Mouse (Mus musculus) limb, embryonic 11.5 days (tissue): Measurements from ENCODE around the gene Anp32a. TPM values are rescaled to one million over a fixed set of nuclear protein-coding genes. Genes with fewer than 3 reads are reported as not detected.

Source experiments
- ATAC-seq: fragments of 200-750 bp; cut with Nextera tagmentation; 2 replicates; pipeline ENCODE4 v1.8.0; 2017; ENCODE audit warnings: low read depth; ENCODE audit not compliant: insufficient number of reproducible peaks, low FRiP score, low TSS enrichment
- DNase-seq: peaks from one replicate; pipeline ENCODE4 v3.0.0-alpha.2; 2015; ENCODE audit warnings: low spot score
- H3K27ac ChIP-seq: fragments of 300-500 bp; sonication (generic); replicated peaks from 2 replicates; pipeline ENCODE4 v1.5.1; 2014; ENCODE audit warnings: low read depth, mild to moderate bottlenecking, low read length
- H3K27me3 ChIP-seq: fragments of 300-500 bp; sonication (generic); 2 replicates; pipeline ENCODE4 v1.6.1; 2014; ENCODE audit warnings: mild to moderate bottlenecking, low read length, mixed read lengths; ENCODE audit not compliant: control insufficient read depth, insufficient read depth
- H3K36me3 ChIP-seq: fragments of 300-500 bp; sonication (generic); 2 replicates; pipeline ENCODE4 v1.6.1; 2014; ENCODE audit warnings: mild to moderate bottlenecking, low read length, moderate library complexity, mixed read lengths; ENCODE audit not compliant: control insufficient read depth, insufficient read depth
- H3K4me1 ChIP-seq: fragments of 300-500 bp; sonication (generic); 2 replicates; pipeline ENCODE4 v1.6.1; 2014; ENCODE audit warnings: low read length, mixed read lengths; ENCODE audit not compliant: control insufficient read depth, insufficient read depth
- H3K4me2 ChIP-seq: fragments of 300-500 bp; sonication (generic); 2 replicates; pipeline ENCODE4 v1.6.1; 2014; ENCODE audit warnings: low read depth, mild to moderate bottlenecking, moderate library complexity; ENCODE audit not compliant: severe bottlenecking
- H3K4me3 ChIP-seq: fragments of 300-500 bp; sonication (generic); 2 replicates; pipeline ENCODE4 v1.5.1; 2014; ENCODE audit warnings: low read depth, low read length
- H3K9ac ChIP-seq: fragments of 300-500 bp; sonication (generic); 2 replicates; pipeline ENCODE4 v1.6.1; 2014; ENCODE audit warnings: mild to moderate bottlenecking, low read length
- H3K9me3 ChIP-seq: fragments of 300-500 bp; sonication (generic); 2 replicates; pipeline ENCODE4 v1.6.1; 2016; ENCODE audit warnings: low read length; ENCODE audit not compliant: control insufficient read depth
- WGBS: fragments of 180-500 bp; shearing (Covaris S2); extraction: QIAGEN DNeasy Blood & Tissue Kit; methylation state at CpG from one replicate; pipeline ENCODE4 v1.1.7; 2014; 5-methylcytosine and 5-hydroxymethylcytosine counted together
- polyA plus RNA-seq: library from polyadenylated mRNA; unstranded; fragments of >200 nt; fragmentation: Nextera tagmentation; extraction: Ambion mirVana; gene quantifications from 2 replicates; pipeline ENCODE4 v1.2.1, GENCODE M21; 2014

Anp32a gene
- polyA plus RNA-seq, 1 experiment from 2014 or later, result 223 TPM

DNA sequence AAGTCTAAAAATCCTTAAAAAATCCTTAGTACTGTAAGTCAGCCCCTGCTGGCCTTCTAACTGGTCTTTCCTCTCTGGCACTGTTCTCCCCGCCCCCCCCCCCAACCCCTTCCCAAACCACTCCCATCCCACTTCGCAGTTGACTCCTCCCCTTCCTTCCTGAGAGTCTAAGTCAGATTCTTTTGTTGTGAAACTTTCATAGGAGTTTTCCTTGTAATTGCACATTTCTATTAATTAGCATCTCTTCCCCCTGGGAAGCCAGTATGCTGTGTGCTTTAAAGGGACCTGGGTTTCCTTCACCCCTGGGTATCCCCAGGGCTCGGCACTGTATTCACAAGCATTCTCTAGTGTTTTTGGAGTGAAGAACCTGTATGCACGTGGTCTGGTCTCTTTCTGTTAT, 10.1 kb downstream of the Anp32a start:
- Histone ChIP-seq H3K9ac (no peak overlapping the region), H3K4me3 (no peak overlapping the region), H3K27ac (peak overlapping the region; percentile 10; the same call in 1 of the 2 replicates), H3K4me2 (no peak overlapping the region), H3K4me1 (peaks cover 27% of the 10 kb centered on the region), H3K9me3 (no peaks in the 10 kb centered on the region), H3K27me3 (no peaks in the 10 kb centered on the region), H3K36me3 (0 out of 2 replicates have a peak, but pooled peaks cover 2% of the 10 kb centered on the region)
- DNase-seq (no peak), ATAC-seq (no peak)
- 45% methylated on average over 4 of the region's 4 CpGs for WGBS

- no peak overlapping the region for H3K27ac ChIP-seq
- peaks cover 2% of the 10 kb centered on the region; the same call in 1 of the 2 replicates for H3K36me3 ChIP-seq
- ATAC-seq (no peak), DNase-seq (no peak)
- H3K9me3 ChIP-seq, result no peaks in the 10 kb centered on the region
- no peak overlapping the region for H3K9ac ChIP-seq
- peaks cover 25% of the 10 kb centered on the region for H3K4me1 ChIP-seq
- WGBS, result 78% methylated on average over 7 of the region's 7 CpGs
- H3K4me3 ChIP-seq, result no peak overlapping the region
- H3K27me3 ChIP-seq, result no peaks in the 10 kb centered on the region
- no peak overlapping the region for H3K4me2 ChIP-seq
These were observed 12.7 kb downstream of the Anp32a start for GRCm38 (mm10) chr9:62353784-62354183.

DNA sequence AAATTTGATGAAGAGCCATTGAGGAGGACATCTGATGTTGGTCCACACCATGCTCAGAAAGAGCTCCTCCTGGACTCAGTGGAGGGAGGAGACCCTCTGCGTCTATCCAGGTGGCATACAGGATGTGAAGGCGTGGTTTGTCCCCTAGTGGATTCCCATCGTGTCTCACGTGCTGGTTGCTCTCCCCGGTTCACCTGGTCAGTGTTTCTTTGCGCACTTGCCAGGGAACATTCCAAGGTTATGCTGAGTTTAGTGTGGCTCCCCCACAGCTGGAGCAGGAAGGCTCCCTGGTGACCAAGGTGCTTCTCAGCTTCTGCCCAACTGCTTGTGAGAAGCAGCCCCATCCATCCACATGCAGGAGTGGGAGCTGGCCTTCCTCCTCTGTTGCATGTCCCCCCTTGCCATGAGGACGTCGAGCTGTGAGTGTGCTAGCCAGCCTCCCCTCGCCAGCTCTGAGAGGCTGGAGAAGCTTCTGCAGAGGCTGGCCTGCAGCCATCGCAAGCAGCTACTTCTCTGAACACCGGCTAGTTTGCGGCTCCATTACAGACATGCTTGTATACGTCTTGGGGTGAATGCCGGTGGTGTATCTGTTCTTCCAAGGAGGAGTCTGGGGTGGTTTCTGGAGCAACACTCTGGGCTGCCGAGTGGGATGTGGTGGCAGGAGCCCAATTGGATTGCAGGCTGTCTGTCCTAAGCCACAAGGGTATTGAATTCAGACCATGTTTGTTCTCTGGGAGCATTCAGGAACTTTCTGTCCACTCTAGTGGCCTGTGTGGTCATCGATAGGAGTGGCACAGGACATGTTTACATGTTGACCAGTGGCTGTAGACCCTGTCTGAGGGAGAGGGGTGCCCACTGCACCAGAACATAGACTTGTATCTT, 14.0 kb downstream of the Anp32a start:
- Histone ChIP-seq H3K4me3 (no peak overlapping the region), H3K9ac (no peak overlapping the region), H3K27ac (no peak overlapping the region), H3K36me3 (peaks cover 2% of the 10 kb centered on the region; the same call in 1 of the 2 replicates), H3K4me2 (no peak overlapping the region), H3K27me3 (no peaks in the 10 kb centered on the region), H3K9me3 (no peaks in the 10 kb centered on the region), H3K4me1 (peaks cover 12% of the 10 kb centered on the region)
- no peak for DNase-seq
- WGBS, result 87% methylated on average over 16 of the region's 16 CpGs
- no peak for ATAC-seq

- Histone ChIP-seq H3K27me3 (no peaks in the 10 kb centered on the region), H3K9ac (no peak overlapping the region), H3K36me3 (peaks cover 2% of the 10 kb centered on the region; the same call in 1 of the 2 replicates), H3K4me2 (no peak overlapping the region), H3K9me3 (no peaks in the 10 kb centered on the region), H3K27ac (no peak overlapping the region), H3K4me3 (no peak overlapping the region), H3K4me1 (peaks cover 7% of the 10 kb centered on the region)
- ATAC-seq (no peak), DNase-seq (no peak)
- 90% methylated on average over 6 of the region's 6 CpGs for WGBS
These were observed 14.7 kb downstream of the Anp32a start for GRCm38 (mm10) chr9:62355763-62356162.

DNA sequence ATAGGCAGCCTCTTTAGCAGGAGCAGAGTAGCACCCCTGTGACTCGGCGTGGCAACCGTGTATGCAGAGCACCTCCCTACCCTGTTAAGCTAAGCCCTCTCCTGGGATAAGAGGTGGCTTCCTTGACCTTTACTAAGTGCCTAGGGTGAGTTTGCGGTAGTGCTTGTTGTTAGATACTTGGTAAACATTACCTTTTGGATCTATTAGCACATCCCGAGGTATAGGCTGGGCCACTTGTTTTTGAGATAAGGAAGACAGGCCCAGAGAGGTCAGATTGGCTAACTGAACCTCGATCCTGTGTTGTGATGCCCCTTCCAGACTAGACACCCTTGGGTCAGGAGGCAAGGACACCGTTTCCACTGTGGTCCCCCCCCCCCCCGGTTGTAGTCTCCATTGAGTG, 16.5 kb downstream of the Anp32a start:
- Histone ChIP-seq H3K27ac (no peak overlapping the region), H3K27me3 (no peaks in the 10 kb centered on the region), H3K9me3 (no peaks in the 10 kb centered on the region), H3K4me3 (no peak overlapping the region), H3K4me1 (peaks cover 4% of the 10 kb centered on the region; the same call in 1 of the 2 replicates), H3K4me2 (no peak overlapping the region), H3K36me3 (peaks cover 2% of the 10 kb centered on the region; the same call in 1 of the 2 replicates), H3K9ac (no peak overlapping the region)
- 85% methylated on average over 8 of the region's 8 CpGs for WGBS
- ATAC-seq (no peak), DNase-seq (no peak)

DNA sequence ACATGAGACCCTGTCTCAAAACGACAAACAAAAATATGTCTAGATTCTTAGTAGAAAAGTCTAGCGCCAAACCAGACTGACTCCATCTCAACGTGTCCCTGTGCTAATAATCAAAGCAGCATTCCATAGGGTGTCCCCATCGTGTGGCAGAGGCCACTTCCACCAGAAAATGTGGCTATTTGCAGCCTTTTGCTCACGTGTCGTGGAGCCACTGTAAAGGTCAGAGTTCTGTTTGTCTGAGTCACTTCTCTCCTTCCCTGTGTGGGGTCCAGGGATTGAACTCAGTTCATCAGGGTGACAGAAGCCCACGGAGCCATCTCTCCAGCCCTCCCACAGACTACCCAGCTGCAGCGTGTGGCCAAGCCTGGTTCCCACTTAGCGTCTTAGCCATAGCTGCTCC, 17.8 kb downstream of the Anp32a start:
- H3K4me1 ChIP-seq, result peaks cover 15% of the 10 kb centered on the region
- no peak overlapping the region for H3K4me2 ChIP-seq
- ATAC-seq, result no peak
- no peak for DNase-seq
- no peak overlapping the region for H3K27ac ChIP-seq
- H3K4me3 ChIP-seq, result no peak overlapping the region
- 88% methylated on average over 9 of the region's 9 CpGs for WGBS
- no peaks in the 10 kb centered on the region for H3K27me3 ChIP-seq
- H3K9ac ChIP-seq, result no peak overlapping the region
- peaks cover 2% of the 10 kb centered on the region; the same call in 1 of the 2 replicates for H3K36me3 ChIP-seq
- H3K9me3 ChIP-seq, result no peaks in the 10 kb centered on the region

- H3K9ac ChIP-seq, result no peak overlapping the region
- H3K4me1 ChIP-seq, result peaks cover 34% of the 10 kb centered on the region
- peaks cover 2% of the 10 kb centered on the region; the same call in 1 of the 2 replicates for H3K36me3 ChIP-seq
- no peak overlapping the region for H3K27ac ChIP-seq
- no peak overlapping the region for H3K4me2 ChIP-seq
- ATAC-seq (no peak), DNase-seq (no peak)
- no peaks in the 10 kb centered on the region for H3K9me3 ChIP-seq
- 61% methylated on average over 4 of the region's 4 CpGs for WGBS
- no peak overlapping the region for H3K4me3 ChIP-seq
- no peaks in the 10 kb centered on the region for H3K27me3 ChIP-seq
These were observed 19.8 kb downstream of the Anp32a start for GRCm38 (mm10) chr9:62360889-62361288.

- H3K36me3 ChIP-seq, result no peaks in the 10 kb centered on the region; the same call in 1 of the 2 replicates
- 0 out of 2 replicates have a peak overlapping the region, but pooled peaks have one; percentile 8 for H3K9ac ChIP-seq
- H3K9me3 ChIP-seq, result no peaks in the 10 kb centered on the region
- H3K27ac ChIP-seq, result no peak overlapping the region
- ATAC-seq (no peak), DNase-seq (no peak)
- peaks cover 44% of the 10 kb centered on the region for H3K4me1 ChIP-seq
- no peaks in the 10 kb centered on the region for H3K27me3 ChIP-seq
- peak overlapping the region; percentile 51 for H3K4me2 ChIP-seq
- 33% methylated on average over 11 of the region's 11 CpGs for WGBS
- no peak overlapping the region; the same call in 1 of the 2 replicates for H3K4me3 ChIP-seq
These were observed 21.8 kb downstream of the Anp32a start for GRCm38 (mm10) chr9:62362835-62363385.
